Mouse (Mus musculus) brown adipose tissue, adult 24 weeks (tissue): ENCODE results near the gene Efna2. TPM values are rescaled to one million over a fixed set of nuclear protein-coding genes. Genes with fewer than 3 reads are reported as not detected.

Source experiments
- H3K27ac ChIP-seq: fragments of 200-500 bp; replicated peaks from 2 replicates; pipeline ENCODE4 v1.5.1; 2012; ENCODE audit warnings: low read depth, mild to moderate bottlenecking, low read length
- H3K4me1 ChIP-seq: fragments of 200-500 bp; 2 replicates; pipeline ENCODE4 v1.6.1; 2012; ENCODE audit warnings: low read length, mixed read lengths; ENCODE audit not compliant: control insufficient read depth, insufficient read depth, insufficient read length
- H3K4me3 ChIP-seq: fragments of 200-500 bp; 2 replicates; pipeline ENCODE4 v1.5.1; 2012; ENCODE audit warnings: low read depth, mild to moderate bottlenecking, low read length, moderate library complexity; ENCODE audit not compliant: insufficient read depth
- polyA plus RNA-seq: library from polyadenylated mRNA; stranded (reverse); fragments of >200 nt; gene quantifications from 2 replicates; pipeline ENCODE4 v1.2.4, GENCODE M21; 2012; ENCODE audit not compliant: missing spikeins, insufficient read depth, insufficient read length

Efna2 gene
- polyA plus RNA-seq = 1.0 and 1.1 TPM in 2 replicates

DNA sequence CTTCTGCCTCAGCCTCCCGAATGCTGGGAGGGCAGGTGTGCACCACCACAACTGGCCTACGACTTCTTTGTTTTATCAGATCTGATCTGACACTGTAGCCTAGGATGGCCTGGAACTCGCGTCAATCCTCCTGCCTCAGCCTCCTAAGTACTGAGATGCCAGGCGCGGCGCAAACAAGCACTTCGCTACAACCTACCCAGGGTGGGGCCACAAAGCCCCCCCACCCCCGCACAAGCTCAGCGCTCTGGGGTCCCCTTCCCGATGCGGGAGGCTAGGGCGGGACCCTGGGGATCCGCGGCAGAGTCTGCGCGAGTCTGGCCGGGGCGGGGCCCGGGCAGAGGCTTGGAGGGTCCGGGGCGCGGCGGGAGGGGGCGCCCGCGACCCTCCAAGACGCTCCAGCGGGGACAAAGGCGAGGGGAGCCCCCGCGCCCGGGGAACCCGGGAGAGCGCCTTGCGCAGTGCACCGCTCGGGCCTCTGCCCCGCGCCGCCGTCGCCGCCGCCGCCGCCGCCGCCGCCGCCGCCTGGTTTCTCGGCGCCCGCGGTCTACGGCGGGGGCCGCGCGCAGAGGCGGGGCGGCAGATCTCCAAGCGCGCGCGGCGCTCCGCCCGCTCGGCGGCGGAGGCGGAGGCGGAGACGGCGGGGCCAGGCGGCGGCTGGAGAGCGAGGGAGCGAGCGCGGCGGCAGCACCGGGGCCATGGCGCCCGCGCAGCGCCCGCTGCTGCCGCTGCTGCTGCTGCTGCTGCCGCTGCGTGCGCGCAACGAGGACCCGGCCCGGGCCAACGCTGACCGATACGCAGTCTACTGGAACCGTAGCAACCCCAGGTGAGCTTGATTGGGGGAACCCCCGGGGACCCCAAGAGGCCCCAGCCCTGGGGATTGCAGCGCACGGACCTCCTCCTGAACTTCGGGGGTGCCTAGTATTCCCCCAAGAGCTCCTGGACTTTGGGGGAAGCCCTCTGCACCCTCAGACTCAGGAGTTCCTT, at the start of gene Efna2:
TSS of gene Efna2 (plus strand) at position 415 of the 984 bp plus-strand sequence.
- H3K4me3 ChIP-seq = peak within 1 kb of the TSS; percentile 64
- no peaks in the 10 kb centered on the region for H3K4me1 ChIP-seq
- no peak within 1 kb of the TSS for H3K27ac ChIP-seq

DNA sequence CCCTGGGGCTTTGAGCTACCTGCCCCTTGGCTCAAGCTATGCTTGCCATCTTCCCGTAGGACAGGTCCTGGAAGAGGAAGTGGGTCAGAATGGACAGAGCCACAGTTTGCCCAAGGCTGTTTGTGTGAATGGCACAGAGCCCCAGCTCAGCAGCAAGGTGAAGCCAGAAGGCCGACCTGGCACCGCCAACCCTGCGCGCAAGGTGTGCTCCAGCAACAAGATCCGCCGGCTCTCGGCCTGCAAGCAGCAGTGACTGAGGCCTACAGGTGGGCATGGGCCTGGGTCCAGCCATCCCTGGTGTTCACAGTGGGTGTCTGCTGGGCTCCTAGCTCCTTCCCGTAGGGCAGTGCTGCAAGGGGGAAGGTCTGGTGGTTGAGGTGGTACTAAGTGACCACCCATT, 49.4 kb upstream of the Efna2 start:
- Histone ChIP-seq H3K4me3 (no peak overlapping the region), H3K4me1 (0 out of 2 replicates have a peak, but pooled peaks cover 2% of the 10 kb centered on the region), H3K27ac (no peak overlapping the region)

DNA sequence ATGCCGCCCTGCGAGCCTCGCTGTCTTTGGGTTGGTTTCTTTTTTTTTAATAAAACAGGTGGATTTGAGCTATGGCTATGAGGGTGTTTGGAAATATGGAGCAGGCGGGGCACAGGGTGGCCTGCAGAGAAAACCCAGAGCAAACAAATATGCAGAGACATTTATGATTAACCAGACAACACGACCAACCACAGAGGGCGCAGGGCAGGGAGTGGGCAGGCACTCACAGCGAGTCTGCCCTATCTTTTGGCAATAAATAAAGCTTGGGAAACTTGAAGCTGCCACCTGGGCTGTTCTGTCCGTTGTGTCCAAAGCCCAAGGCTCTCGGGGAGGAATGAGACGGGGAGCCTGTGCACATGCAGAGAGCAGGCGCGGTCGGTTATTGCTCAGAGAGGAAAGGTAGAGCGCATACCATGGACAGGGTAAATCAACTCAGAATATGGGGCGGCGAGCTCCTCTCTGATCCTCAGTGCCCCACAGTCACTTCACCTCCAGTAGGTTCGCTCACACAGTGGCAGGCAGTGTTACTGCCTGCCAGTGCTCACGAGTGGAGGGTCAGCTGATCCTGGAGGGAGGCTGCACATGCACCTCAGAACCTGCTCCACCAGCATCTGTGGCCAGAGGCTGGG, 48.8 kb upstream of the Efna2 start:
- H3K27ac ChIP-seq = no peak overlapping the region

DNA sequence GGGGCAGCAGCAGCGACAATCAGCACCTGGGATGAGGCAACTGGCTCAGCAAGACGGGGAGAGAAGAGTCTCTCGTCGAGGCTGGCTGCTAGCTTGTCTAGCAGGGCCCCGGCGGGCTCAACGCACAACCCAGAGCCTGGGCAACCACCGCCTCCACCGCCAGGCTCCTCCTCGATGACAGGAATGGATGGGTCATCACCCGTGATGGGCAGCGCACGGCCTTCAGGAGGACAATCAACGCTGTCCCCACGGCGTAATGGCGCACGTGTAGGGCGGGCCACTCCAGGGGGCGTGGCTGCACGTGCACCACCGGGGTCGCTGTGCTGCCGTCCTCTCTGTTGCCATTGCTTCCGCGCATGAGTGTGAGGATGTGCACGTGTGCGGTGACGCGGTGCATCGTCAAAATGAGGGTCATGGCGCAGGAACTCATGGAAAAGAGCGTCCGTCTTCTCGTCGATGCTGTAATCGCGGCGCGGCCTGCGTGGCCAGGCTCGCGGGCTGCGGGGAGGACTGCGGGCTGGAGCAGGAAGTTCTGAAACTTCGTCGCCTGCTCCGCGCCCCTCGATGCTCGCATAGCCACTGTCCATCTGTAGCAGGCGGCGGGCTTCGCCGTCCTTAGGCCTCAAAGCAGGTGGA, 47.8 kb upstream of the Efna2 start:
- no peak overlapping the region for H3K27ac ChIP-seq
- H3K4me3 ChIP-seq = no peak overlapping the region
- peaks cover 2% of the 10 kb centered on the region; the same call in 1 of the 2 replicates for H3K4me1 ChIP-seq

More for the DNA sequence above, 48.8 kb upstream of the Efna2 start:
- H3K4me1 ChIP-seq = peaks cover 2% of the 10 kb centered on the region; the same call in 1 of the 2 replicates
- H3K4me3 ChIP-seq = no peak overlapping the region

DNA sequence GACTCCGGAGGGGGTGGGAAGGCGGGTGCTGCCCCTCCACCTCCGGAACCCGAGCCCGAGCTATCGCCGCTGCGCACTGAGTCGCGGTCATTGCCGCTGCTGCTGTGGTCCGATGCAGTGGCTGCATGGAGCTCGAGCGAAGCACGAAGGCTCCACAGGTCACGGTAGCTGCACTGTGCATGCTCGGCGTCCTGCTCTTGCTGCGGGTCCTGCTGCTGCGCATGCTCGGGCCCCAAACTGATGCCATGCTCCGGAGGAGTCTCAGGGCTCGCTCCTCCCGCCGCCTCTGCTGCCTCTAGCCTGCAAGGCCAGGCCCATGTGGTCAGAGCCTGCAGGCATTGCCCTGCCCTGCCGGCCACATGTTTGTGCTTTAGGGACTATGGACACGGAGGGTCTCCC, 47.3 kb upstream of the Efna2 start:
- Histone ChIP-seq H3K4me3 (no peak overlapping the region), H3K27ac (no peak overlapping the region), H3K4me1 (peaks cover 2% of the 10 kb centered on the region; the same call in 1 of the 2 replicates)

DNA sequence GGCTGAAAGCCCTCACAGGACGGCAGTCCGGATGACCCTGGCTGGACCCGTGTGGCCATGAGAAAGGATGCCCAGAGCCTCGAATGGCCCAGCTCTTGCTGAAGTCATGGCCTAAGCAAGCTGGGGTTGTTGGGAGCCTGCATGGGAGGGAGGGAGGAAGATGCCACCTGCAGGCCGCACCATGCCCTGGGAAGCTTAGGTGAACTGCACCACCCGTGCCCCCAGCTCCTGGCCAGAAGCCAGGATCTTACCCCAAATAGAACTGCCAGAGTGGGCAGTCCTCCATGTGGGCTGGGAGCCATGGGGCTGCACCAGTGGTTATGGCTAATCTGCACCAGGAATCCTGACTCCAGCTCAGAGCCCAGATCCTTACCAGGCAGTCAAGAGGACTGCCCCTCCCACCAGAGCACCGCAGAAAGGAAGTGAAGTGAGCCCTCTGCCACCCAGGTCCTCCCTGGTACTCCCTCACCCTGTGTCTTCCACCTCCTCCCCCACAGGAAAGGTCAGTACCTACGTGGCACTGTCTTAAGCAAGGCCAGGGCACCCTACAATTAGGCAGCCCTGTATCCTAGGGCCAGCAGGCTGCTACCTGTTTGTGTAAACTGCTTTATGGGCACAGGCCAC, 45.9 kb upstream of the Efna2 start:
- H3K4me3 ChIP-seq = no peak overlapping the region
- peaks cover 2% of the 10 kb centered on the region; the same call in 1 of the 2 replicates for H3K4me1 ChIP-seq
- no peak overlapping the region for H3K27ac ChIP-seq

DNA sequence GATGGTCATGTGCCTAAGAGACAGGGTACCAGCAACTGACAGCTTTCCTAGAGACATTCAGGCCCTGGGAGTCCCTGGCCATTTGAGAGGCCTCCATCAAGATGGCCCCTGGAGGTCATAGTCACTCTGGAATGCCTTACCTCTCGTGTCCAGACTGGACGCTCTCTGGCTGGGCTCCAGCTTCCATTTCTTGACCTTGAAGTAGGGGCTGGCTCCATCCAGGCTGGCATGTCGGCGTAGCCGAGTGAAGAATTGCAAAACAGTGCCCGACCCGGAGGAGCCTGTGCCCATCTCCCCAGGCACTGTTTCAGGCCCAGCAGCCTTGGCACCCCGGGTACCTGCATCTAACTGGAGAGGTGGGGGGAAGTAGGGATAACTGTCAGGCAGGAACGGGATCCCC, 44.9 kb upstream of the Efna2 start:
- no peak overlapping the region for H3K27ac ChIP-seq
- H3K4me1 ChIP-seq = peaks cover 2% of the 10 kb centered on the region; the same call in 1 of the 2 replicates
- H3K4me3 ChIP-seq = no peak overlapping the region

DNA sequence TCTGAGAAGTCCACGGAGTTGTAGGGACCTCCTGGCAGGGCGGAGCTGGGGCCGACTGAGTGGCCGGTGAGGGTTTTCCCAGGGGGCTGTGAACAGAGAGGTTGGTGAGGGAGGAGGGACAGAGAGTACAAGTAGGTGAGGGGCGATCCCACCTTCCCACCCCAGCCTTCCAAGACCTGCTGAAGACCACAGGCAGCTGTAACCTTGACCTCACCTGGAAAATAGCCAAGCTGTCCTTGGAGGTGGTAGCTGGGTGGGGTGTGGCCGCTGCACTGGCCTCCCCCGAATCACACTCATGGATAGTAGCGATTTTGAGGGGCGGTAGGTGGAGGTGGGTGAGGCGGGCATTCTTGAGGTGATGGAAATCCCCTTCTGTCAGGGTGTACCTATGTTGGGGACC, 44.1 kb upstream of the Efna2 start:
- H3K4me1 ChIP-seq = peaks cover 2% of the 10 kb centered on the region; the same call in 1 of the 2 replicates
- no peak overlapping the region for H3K4me3 ChIP-seq

DNA sequence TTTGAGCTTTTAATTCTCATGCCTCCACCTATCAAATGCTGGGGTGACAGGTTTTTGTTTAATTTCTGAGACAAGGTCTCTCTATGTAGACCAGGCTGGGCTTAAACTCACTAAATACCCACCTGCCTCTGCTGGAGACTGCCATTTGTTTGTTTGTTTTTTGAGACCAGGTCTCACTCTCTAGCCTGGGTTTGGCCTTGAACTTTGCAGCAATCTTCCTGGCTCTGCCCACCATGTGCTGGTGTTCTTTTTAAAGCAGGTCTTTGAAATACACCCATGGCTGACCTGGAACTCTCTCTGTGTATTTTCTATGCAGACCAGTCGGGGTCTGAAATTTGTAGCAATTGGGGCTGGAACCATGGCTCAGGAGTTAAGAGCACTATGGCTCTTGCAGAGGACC, 43.6 kb upstream of the Efna2 start:
- Histone ChIP-seq H3K4me3 (no peak overlapping the region), H3K27ac (no peak overlapping the region), H3K4me1 (peaks cover 2% of the 10 kb centered on the region; the same call in 1 of the 2 replicates)

More for the DNA sequence above, 44.1 kb upstream of the Efna2 start:
- H3K27ac ChIP-seq = no peak overlapping the region

DNA sequence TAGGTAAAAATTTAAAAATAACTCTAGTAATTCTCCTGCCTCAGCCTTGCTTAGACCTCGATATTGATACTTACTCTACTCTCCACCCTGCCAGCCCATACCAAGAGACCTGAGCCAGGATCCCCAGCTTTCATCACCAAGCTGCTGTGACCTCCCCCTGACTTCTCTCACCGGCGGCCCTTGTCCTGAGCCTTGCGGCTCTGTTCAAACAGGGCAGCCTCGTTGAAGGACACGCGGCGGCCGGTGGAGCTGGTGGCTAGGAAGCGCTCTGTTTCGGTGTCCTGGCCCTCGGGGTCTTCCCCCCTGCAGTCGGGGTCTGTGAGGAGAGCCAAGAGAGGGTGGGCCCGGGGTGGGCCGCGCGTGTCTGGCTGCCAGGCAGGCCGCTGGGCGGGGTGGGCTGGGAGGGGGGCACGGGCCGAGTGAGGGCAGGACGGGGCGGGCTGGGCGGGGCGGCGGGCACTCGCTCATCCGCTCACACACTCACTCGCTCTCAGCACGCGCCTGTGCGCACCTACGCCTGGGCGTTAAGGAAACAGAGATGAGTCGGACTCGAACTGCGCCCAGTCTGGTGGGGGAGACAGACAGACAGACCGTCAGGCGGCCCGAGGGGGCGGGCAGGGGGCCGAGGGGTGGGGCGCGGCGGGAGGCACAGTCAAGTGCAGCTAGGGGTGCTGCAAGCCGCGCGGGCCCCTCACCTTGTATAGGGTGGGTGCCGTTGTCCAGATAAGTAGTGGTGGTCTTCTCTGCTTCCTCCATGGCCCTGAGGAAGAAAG, 42.9 kb upstream of the Efna2 start:
- Histone ChIP-seq H3K27ac (no peak overlapping the region), H3K4me3 (no peak overlapping the region)

DNA sequence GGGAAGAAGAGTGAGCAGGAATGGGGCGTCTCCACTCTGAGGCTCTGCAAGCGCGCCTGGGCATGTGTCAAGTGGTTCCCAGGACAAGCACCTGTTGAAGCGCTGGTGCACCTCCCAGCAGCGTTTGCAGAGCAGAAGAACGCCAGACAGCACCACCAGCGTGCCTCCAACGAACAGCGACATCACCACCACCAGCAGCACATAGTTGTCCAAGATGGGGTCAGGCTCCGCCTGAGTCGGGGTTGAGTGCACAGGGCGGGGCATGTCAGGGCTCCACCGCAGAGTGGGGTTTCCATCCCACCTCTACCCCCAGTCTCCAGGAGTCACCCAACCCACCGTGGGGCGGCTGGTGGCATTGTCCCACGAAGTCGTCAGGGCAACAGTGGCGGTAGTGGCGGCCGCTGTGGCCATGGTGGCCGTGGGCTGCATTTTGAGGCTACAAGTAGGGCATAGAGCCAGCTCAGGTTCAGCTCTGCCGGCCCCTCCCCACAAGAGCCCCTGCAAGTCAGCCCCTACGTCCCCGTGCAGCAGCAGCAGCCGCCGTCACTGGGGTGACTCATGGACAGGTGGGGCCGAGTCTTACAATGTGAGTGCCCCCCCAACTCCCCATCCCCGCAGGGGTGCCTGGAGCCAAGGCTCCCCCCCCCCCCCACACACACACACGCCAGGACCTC, 42.2 kb upstream of the Efna2 start:
- Histone ChIP-seq H3K27ac (no peak overlapping the region), H3K4me3 (no peak overlapping the region), H3K4me1 (peaks cover 2% of the 10 kb centered on the region; the same call in 1 of the 2 replicates)

More for the DNA sequence above, 42.9 kb upstream of the Efna2 start:
- H3K4me1 ChIP-seq = peaks cover 2% of the 10 kb centered on the region; the same call in 1 of the 2 replicates

DNA sequence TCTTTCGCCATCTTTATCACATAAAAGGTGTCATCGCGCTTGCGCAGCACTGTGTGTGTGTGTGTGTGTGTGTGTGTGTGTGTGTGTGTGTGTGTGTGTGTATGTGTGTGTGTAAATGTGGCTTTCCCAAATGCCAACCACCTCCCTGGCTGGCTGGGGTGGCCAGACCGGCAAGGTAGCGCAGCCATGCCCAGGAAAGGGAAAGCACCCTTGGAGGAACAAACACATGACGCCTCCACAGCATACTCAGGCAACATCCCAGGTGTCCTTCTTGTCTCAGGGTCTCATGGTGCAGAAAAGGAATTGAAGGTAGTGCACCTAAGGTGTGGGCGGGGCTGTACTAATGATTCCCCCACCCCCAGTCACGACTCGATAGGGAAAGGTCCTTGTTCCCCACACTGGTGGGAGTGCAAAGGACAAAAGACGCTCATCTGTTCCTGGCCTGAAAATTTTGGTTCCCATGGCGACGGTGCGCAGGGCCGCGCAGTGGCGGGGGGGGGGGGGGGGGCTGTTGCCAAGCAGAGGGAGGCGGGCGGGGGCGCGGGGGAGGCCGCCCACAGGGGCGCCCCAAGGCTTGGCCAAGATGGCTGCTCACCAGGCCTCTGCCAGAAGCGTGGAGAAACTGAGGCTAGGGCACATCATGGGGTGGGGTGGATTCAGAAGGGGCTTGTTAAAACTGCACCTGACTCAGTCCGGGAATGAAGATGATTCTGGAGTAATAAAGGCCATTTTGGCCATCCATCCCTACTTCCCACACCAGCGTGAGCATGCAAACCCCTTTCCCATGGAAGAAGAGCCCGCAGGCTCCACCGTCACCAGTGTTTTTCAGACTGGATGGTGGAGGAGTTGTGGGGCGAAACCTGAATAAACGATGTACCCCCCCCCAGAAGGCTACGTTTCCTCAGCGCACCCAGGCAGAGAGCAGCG, 41.4 kb upstream of the Efna2 start:
- Histone ChIP-seq H3K27ac (no peak overlapping the region), H3K4me1 (peaks cover 2% of the 10 kb centered on the region; the same call in 1 of the 2 replicates), H3K4me3 (no peak overlapping the region; the same call in 1 of the 2 replicates)
